Mouse (Mus musculus): ENCODE data around the gene Fmn2. TPM values are rescaled to one million over a fixed set of nuclear protein-coding genes. Genes with fewer than 3 reads are reported as not detected.

Gene Fmn2
- polyA plus RNA-seq, 1 experiment from 2014 or later: 8.2 TPM

GRCm38 (mm10) chr1:174703909-174704308 lies 202.3 kb downstream of the Fmn2 start:
- 93% methylated on average over 1 of the region's 1 CpGs for WGBS
- no peak for DNase-seq (ENCODE audit: low spot score, missing footprints)
- H3K4me3 ChIP-seq (ENCODE audit: low read depth, low read length): no peak overlapping the region

GRCm38 (mm10) chr1:174719729-174720458 lies 218.3 kb downstream of the Fmn2 start:
- Histone ChIP-seq H3K4me1 (ENCODE audit: control insufficient read depth, insufficient read depth, low read length) (no peaks in the 10 kb centered on the region), H3K9ac (ENCODE audit: low read length) (no peak overlapping the region), H3K4me2 (no peak overlapping the region), H3K9me3 (ENCODE audit: control insufficient read depth, low read length) (no peaks in the 10 kb centered on the region), H3K27me3 (ENCODE audit: control insufficient read depth, insufficient read depth, low read length) (no peaks in the 10 kb centered on the region), H3K4me3 (ENCODE audit: low read depth, low read length) (no peak overlapping the region), H3K27ac (ENCODE audit: low read depth, low read length) (no peak overlapping the region), H3K36me3 (ENCODE audit: control insufficient read depth, insufficient read depth, low read length) (no peaks in the 10 kb centered on the region; the same call in 1 of the 2 replicates)
- DNase-seq (ENCODE audit: low spot score, missing footprints) (no peak), ATAC-seq (ENCODE audit: low FRiP score) (no peak)
- WGBS: 91% methylated on average over 12 of the region's 12 CpGs

More at GRCm38 (mm10) chr1:174703909-174704308, 202.3 kb downstream of the Fmn2 start:
- no peak overlapping the region for H3K4me2 ChIP-seq
- H3K27me3 ChIP-seq (ENCODE audit: control insufficient read depth, insufficient read depth, low read length): no peaks in the 10 kb centered on the region
- H3K9ac ChIP-seq (ENCODE audit: low read length): no peak overlapping the region
- H3K9me3 ChIP-seq (ENCODE audit: control insufficient read depth, low read length): no peaks in the 10 kb centered on the region
- H3K27ac ChIP-seq (ENCODE audit: low read depth, low read length): no peak overlapping the region
- ATAC-seq (ENCODE audit: low FRiP score): no peak
- no peaks in the 10 kb centered on the region for H3K4me1 ChIP-seq (ENCODE audit: control insufficient read depth, insufficient read depth, low read length)
- H3K36me3 ChIP-seq (ENCODE audit: control insufficient read depth, insufficient read depth, low read length): no peaks in the 10 kb centered on the region

- Histone ChIP-seq H3K9ac (ENCODE audit: low read length) (no peak overlapping the region), H3K27me3 (ENCODE audit: control insufficient read depth, insufficient read depth, low read length) (no peaks in the 10 kb centered on the region), H3K4me1 (ENCODE audit: control insufficient read depth, insufficient read depth, low read length) (no peaks in the 10 kb centered on the region), H3K9me3 (ENCODE audit: control insufficient read depth, low read length) (no peaks in the 10 kb centered on the region), H3K4me3 (ENCODE audit: low read depth, low read length) (no peak overlapping the region), H3K4me2 (no peak overlapping the region), H3K27ac (ENCODE audit: low read depth, low read length) (no peak overlapping the region), H3K36me3 (ENCODE audit: control insufficient read depth, insufficient read depth, low read length) (no peaks in the 10 kb centered on the region)
- DNase-seq (ENCODE audit: low spot score, missing footprints) (no peak), ATAC-seq (ENCODE audit: low FRiP score) (no peak)
- WGBS: 79% methylated on average over 3 of the region's 3 CpGs
These were observed 227.1 kb downstream of the Fmn2 start for GRCm38 (mm10) chr1:174728771-174729170.

GRCm38 (mm10) chr1:174732715-174733114 lies 231.1 kb downstream of the Fmn2 start:
- no peak overlapping the region for H3K4me2 ChIP-seq
- H3K27ac ChIP-seq (ENCODE audit: low read depth, low read length): no peak overlapping the region
- DNase-seq (ENCODE audit: low spot score, missing footprints) (no peak), ATAC-seq (ENCODE audit: low FRiP score) (no peak)
- 87% methylated on average over 6 of the region's 6 CpGs for WGBS
- H3K4me1 ChIP-seq (ENCODE audit: control insufficient read depth, insufficient read depth, low read length): no peaks in the 10 kb centered on the region
- no peaks in the 10 kb centered on the region for H3K27me3 ChIP-seq (ENCODE audit: control insufficient read depth, insufficient read depth, low read length)
- H3K9ac ChIP-seq (ENCODE audit: low read length): no peak overlapping the region
- no peaks in the 10 kb centered on the region for H3K36me3 ChIP-seq (ENCODE audit: control insufficient read depth, insufficient read depth, low read length)
- no peaks in the 10 kb centered on the region for H3K9me3 ChIP-seq (ENCODE audit: control insufficient read depth, low read length)
- H3K4me3 ChIP-seq (ENCODE audit: low read depth, low read length): no peak overlapping the region

GRCm38 (mm10) chr1:174738958-174739357 lies 237.3 kb downstream of the Fmn2 start:
- no peaks in the 10 kb centered on the region for H3K4me1 ChIP-seq (ENCODE audit: control insufficient read depth, insufficient read depth, low read length)
- no peak for DNase-seq (ENCODE audit: low spot score, missing footprints)
- H3K4me3 ChIP-seq (ENCODE audit: low read depth, low read length): no peak overlapping the region
- no peak overlapping the region for H3K4me2 ChIP-seq
- ATAC-seq (ENCODE audit: low FRiP score): no peak
- no peaks in the 10 kb centered on the region for H3K9me3 ChIP-seq (ENCODE audit: control insufficient read depth, low read length)
- no peak overlapping the region for H3K9ac ChIP-seq (ENCODE audit: low read length)
- WGBS: 86% methylated on average over 8 of the region's 8 CpGs
- no peaks in the 10 kb centered on the region for H3K27me3 ChIP-seq (ENCODE audit: control insufficient read depth, insufficient read depth, low read length)
- no peaks in the 10 kb centered on the region for H3K36me3 ChIP-seq (ENCODE audit: control insufficient read depth, insufficient read depth, low read length)
- no peak overlapping the region for H3K27ac ChIP-seq (ENCODE audit: low read depth, low read length)

- no peak overlapping the region for H3K27ac ChIP-seq (ENCODE audit: low read depth, low read length)
- no peak for DNase-seq (ENCODE audit: low spot score, missing footprints)
- no peaks in the 10 kb centered on the region for H3K27me3 ChIP-seq (ENCODE audit: control insufficient read depth, insufficient read depth, low read length)
- no peak for ATAC-seq (ENCODE audit: low FRiP score)
- WGBS: 77% methylated on average over 2 of the region's 2 CpGs
- no peak overlapping the region for H3K9ac ChIP-seq (ENCODE audit: low read length)
- no peaks in the 10 kb centered on the region for H3K4me1 ChIP-seq (ENCODE audit: control insufficient read depth, insufficient read depth, low read length)
- no peak overlapping the region for H3K4me3 ChIP-seq (ENCODE audit: low read depth, low read length)
- H3K36me3 ChIP-seq (ENCODE audit: control insufficient read depth, insufficient read depth, low read length): no peaks in the 10 kb centered on the region
- no peak overlapping the region for H3K4me2 ChIP-seq
- H3K9me3 ChIP-seq (ENCODE audit: control insufficient read depth, low read length): no peaks in the 10 kb centered on the region
These were observed 241.0 kb downstream of the Fmn2 start for GRCm38 (mm10) chr1:174742667-174743066.

GRCm38 (mm10) chr1:174748520-174748919 lies 246.9 kb downstream of the Fmn2 start:
- WGBS: 85% methylated on average over 4 of the region's 4 CpGs
- Histone ChIP-seq H3K27ac (ENCODE audit: low read depth, low read length) (no peak overlapping the region), H3K36me3 (ENCODE audit: control insufficient read depth, insufficient read depth, low read length) (no peaks in the 10 kb centered on the region), H3K9me3 (ENCODE audit: control insufficient read depth, low read length) (no peaks in the 10 kb centered on the region), H3K9ac (ENCODE audit: low read length) (no peak overlapping the region), H3K27me3 (ENCODE audit: control insufficient read depth, insufficient read depth, low read length) (no peaks in the 10 kb centered on the region), H3K4me3 (ENCODE audit: low read depth, low read length) (no peak overlapping the region), H3K4me1 (ENCODE audit: control insufficient read depth, insufficient read depth, low read length) (no peaks in the 10 kb centered on the region), H3K4me2 (no peak overlapping the region)
- ATAC-seq (ENCODE audit: low FRiP score) (no peak), DNase-seq (ENCODE audit: low spot score, missing footprints) (peak; percentile 60)

GRCm38 (mm10) chr1:174750893-174751461 lies 249.4 kb downstream of the Fmn2 start:
- H3K9me3 ChIP-seq (ENCODE audit: control insufficient read depth, low read length): no peaks in the 10 kb centered on the region
- ATAC-seq (ENCODE audit: low FRiP score) (no peak), DNase-seq (ENCODE audit: low spot score, missing footprints) (peak; percentile 77)
- no peaks in the 10 kb centered on the region for H3K4me1 ChIP-seq (ENCODE audit: control insufficient read depth, insufficient read depth, low read length)
- H3K27ac ChIP-seq (ENCODE audit: low read depth, low read length): no peak overlapping the region
- H3K4me3 ChIP-seq (ENCODE audit: low read depth, low read length): no peak overlapping the region
- no peaks in the 10 kb centered on the region for H3K27me3 ChIP-seq (ENCODE audit: control insufficient read depth, insufficient read depth, low read length)
- WGBS: 82% methylated on average over 3 of the region's 3 CpGs
- no peak overlapping the region for H3K9ac ChIP-seq (ENCODE audit: low read length)
- no peak overlapping the region for H3K4me2 ChIP-seq
- H3K36me3 ChIP-seq (ENCODE audit: control insufficient read depth, insufficient read depth, low read length): no peaks in the 10 kb centered on the region

GRCm38 (mm10) chr1:174759354-174759753 lies 257.7 kb downstream of the Fmn2 start:
- Histone ChIP-seq H3K4me1 (ENCODE audit: control insufficient read depth, insufficient read depth, low read length) (no peaks in the 10 kb centered on the region), H3K4me2 (no peak overlapping the region), H3K9me3 (ENCODE audit: control insufficient read depth, low read length) (no peaks in the 10 kb centered on the region), H3K27me3 (ENCODE audit: control insufficient read depth, insufficient read depth, low read length) (no peaks in the 10 kb centered on the region), H3K36me3 (ENCODE audit: control insufficient read depth, insufficient read depth, low read length) (no peaks in the 10 kb centered on the region), H3K4me3 (ENCODE audit: low read depth, low read length) (no peak overlapping the region), H3K27ac (ENCODE audit: low read depth, low read length) (no peak overlapping the region), H3K9ac (ENCODE audit: low read length) (no peak overlapping the region)
- DNase-seq (ENCODE audit: low spot score, missing footprints) (no peak), ATAC-seq (ENCODE audit: low FRiP score) (no peak)
- 65% methylated on average over 6 of the region's 6 CpGs for WGBS
